Mouse (Mus musculus) MEL (cell line): Measurements from ENCODE around the gene Rps11. TPM values are rescaled to one million over a fixed set of nuclear protein-coding genes. Genes with fewer than 3 reads are reported as not detected.

Source experiments
- DNase-seq: peaks from one replicate; pipeline ENCODE4 v3.0.0; 2011; ENCODE audit warnings: low read depth, low spot score
- H3K27ac ChIP-seq: 2 replicates; pipeline ENCODE4 v1.5.1; 2012; ENCODE audit warnings: low read depth, mild to moderate bottlenecking, control low read depth, low read length, moderate library complexity; ENCODE audit not compliant: control insufficient read depth
- H3K27me3 ChIP-seq, 2 experiments: fragments of 150-350 bp in 1 of 2; sonication (generic) in 1 of 2; 2 replicates each; pipeline ENCODE4 v1.6.1; 2012; ENCODE audit warnings: low read length in 2 of 2, mild to moderate bottlenecking in 2 of 2, improper control_type of control experiment in 1 of 2, moderate library complexity in 1 of 2; ENCODE audit not compliant: insufficient read depth in 2 of 2, control insufficient read depth in 1 of 2
- H3K36me3 ChIP-seq, 2 experiments: 2 replicates each; pipeline ENCODE4 v1.6.1; 2012 to 2014; ENCODE audit warnings: low read length in 2 of 2, improper control_type of control experiment in 1 of 2, inconsistent platforms in 1 of 2, mild to moderate bottlenecking in 1 of 2; ENCODE audit not compliant: insufficient read depth in 2 of 2, control insufficient read depth in 1 of 2
- H3K4me1 ChIP-seq, 2 experiments: fragments of 150-350 bp in 1 of 2; sonication (generic) in 1 of 2; 2 replicates each; pipeline ENCODE4 v1.6.1; 2012; ENCODE audit warnings: low read length in 2 of 2, improper control_type of control experiment in 1 of 2, mild to moderate bottlenecking in 1 of 2; ENCODE audit not compliant: insufficient read depth in 2 of 2, control insufficient read depth in 1 of 2
- H3K4me3 ChIP-seq, 2 experiments: fragments of 150-350 bp in 1 of 2; sonication (generic) in 1 of 2; 2 replicates each; pipeline ENCODE4 v1.5.1; 2012; ENCODE audit warnings: low read depth in 2 of 2, low read length in 2 of 2, mild to moderate bottlenecking in 2 of 2, moderate library complexity in 2 of 2, control low read depth in 1 of 2, improper control_type of control experiment in 1 of 2; ENCODE audit not compliant: control insufficient read depth in 1 of 2, insufficient read depth in 1 of 2
- H3K79me2 ChIP-seq: 2 replicates; pipeline ENCODE4 v1.6.1; 2012; ENCODE audit warnings: mild to moderate bottlenecking, low read length, moderate library complexity; ENCODE audit not compliant: control insufficient read depth, poor library complexity, insufficient read depth
- H3K9ac ChIP-seq: 2 replicates; pipeline ENCODE4 v1.6.1; 2012; ENCODE audit warnings: low read depth, mild to moderate bottlenecking, control low read depth, low read length, moderate library complexity; ENCODE audit not compliant: control insufficient read depth, poor library complexity, severe bottlenecking
- H3K9me3 ChIP-seq: fragments of 150-350 bp; sonication (generic); replicated peaks from 2 replicates; pipeline ENCODE4 v1.6.1; 2012; ENCODE audit warnings: mild to moderate bottlenecking, low read length, improper control_type of control experiment, moderate library complexity; ENCODE audit not compliant: insufficient read depth
- BHLHE40 ChIP-seq: IDR thresholded peaks from 2 replicates; pipeline ENCODE4 v1.6.1; 2012; ENCODE audit warnings: low read depth, mild to moderate bottlenecking, inconsistent platforms, low read length, improper control_type of control experiment, borderline replicate concordance
- CHD1 ChIP-seq: IDR thresholded peaks from 2 replicates; pipeline ENCODE4 v1.6.1; 2012; ENCODE audit warnings: low read depth, mild to moderate bottlenecking, inconsistent platforms, low read length, improper control_type of control experiment
- CHD2 ChIP-seq: IDR thresholded peaks from 2 replicates; pipeline ENCODE4 v1.6.1; 2011; ENCODE audit warnings: low read length, improper control_type of control experiment
- CTCF ChIP-seq, 3 experiments: IDR thresholded peaks in 2 of 3; conservative IDR thresholded peaks in 1 of 3; 2 replicates each; pipeline ENCODE4 v1.5.1; 2011 to 2012; ENCODE audit warnings: low read length in 3 of 3, low read depth in 2 of 3, mild to moderate bottlenecking in 2 of 3, improper control_type of control experiment in 1 of 3, inconsistent platforms in 1 of 3, mixed read lengths in 1 of 3, moderate library complexity in 1 of 3; ENCODE audit not compliant: control insufficient read depth in 1 of 3, insufficient read depth in 1 of 3, poor library complexity in 1 of 3, severe bottlenecking in 1 of 3
- MAX ChIP-seq: IDR thresholded peaks from 2 replicates; pipeline ENCODE4 v1.6.1; 2011; ENCODE audit warnings: low read length, improper control_type of control experiment
- MEF2A ChIP-seq: IDR thresholded peaks from 2 replicates; pipeline ENCODE4 v1.6.1; 2014; ENCODE audit warnings: low read depth, mild to moderate bottlenecking, inconsistent platforms, low read length, improper control_type of control experiment; ENCODE audit not compliant: poor library complexity, insufficient replicate concordance, severe bottlenecking; ENCODE audit errors: extremely low read depth
- MXI1 ChIP-seq: IDR thresholded peaks from 2 replicates; pipeline ENCODE4 v1.6.1; 2011; ENCODE audit warnings: mild to moderate bottlenecking, low read depth, low read length, improper control_type of control experiment
- MYC ChIP-seq: IDR thresholded peaks from 2 replicates; pipeline ENCODE4 v1.6.1; 2011; ENCODE audit warnings: low read depth, mild to moderate bottlenecking, low read length, improper control_type of control experiment, moderate library complexity
- NRF1 ChIP-seq: IDR thresholded peaks from 2 replicates; pipeline ENCODE4 v1.6.1; 2014; ENCODE audit warnings: low read depth, mild to moderate bottlenecking, inconsistent platforms, low read length, improper control_type of control experiment, moderate library complexity; ENCODE audit not compliant: poor library complexity, insufficient read depth, severe bottlenecking
- POLR2AphosphoS2 ChIP-seq: IDR thresholded peaks from 2 replicates; pipeline ENCODE4 v1.6.1; 2011; ENCODE audit warnings: low read length, improper control_type of control experiment
- POLR2AphosphoS5 ChIP-seq: IDR thresholded peaks from 2 replicates; pipeline ENCODE4 v1.6.1; 2012; ENCODE audit warnings: low read depth, borderline replicate concordance, mild to moderate bottlenecking, inconsistent platforms, low read length, moderate library complexity, mixed read lengths
- SIN3A ChIP-seq: IDR thresholded peaks from 2 replicates; pipeline ENCODE4 v1.6.1; 2012; ENCODE audit warnings: low read length, improper control_type of control experiment, inconsistent platforms
- SMC3 ChIP-seq: IDR thresholded peaks from 2 replicates; pipeline ENCODE4 v1.6.1; 2011; ENCODE audit warnings: low read depth, low read length, improper control_type of control experiment
- TBP ChIP-seq: IDR thresholded peaks from 2 replicates; pipeline ENCODE4 v1.8.0; 2011; ENCODE audit warnings: low read depth, low read length, improper control_type of control experiment
- USF2 ChIP-seq, 2 experiments: IDR thresholded peaks; 2 replicates each; pipeline ENCODE4 v1.6.1; 2011 to 2012; ENCODE audit warnings: improper control_type of control experiment in 2 of 2, low read length in 2 of 2, borderline replicate concordance in 1 of 2, inconsistent platforms in 1 of 2, low read depth in 1 of 2, mild to moderate bottlenecking in 1 of 2; ENCODE audit not compliant: insufficient read depth in 1 of 2
- ZKSCAN1 ChIP-seq: IDR thresholded peaks from 2 replicates; pipeline ENCODE4 v1.6.1; 2012; ENCODE audit warnings: low read depth, mild to moderate bottlenecking, inconsistent platforms, low read length, improper control_type of control experiment, moderate library complexity
- ZNF384 ChIP-seq: IDR thresholded peaks from 2 replicates; pipeline ENCODE4 v1.6.1; 2012; ENCODE audit warnings: low read depth, mild to moderate bottlenecking, inconsistent platforms, low read length, improper control_type of control experiment
- polyA plus RNA-seq, 2 experiments: library from polyadenylated mRNA; stranded (reverse) in 1 of 2; unstranded in 1 of 2; fragments of >175 nt in 1 of 2; fragments of >200 nt in 1 of 2; gene quantifications; 2 replicates each; pipeline versions ENCODE4 v1.2.1 to v1.2.4; 2012; ENCODE audit warnings: low replicate concordance in 2 of 2, low read depth in 1 of 2; ENCODE audit not compliant: insufficient read length in 2 of 2, insufficient read depth in 1 of 2, missing spikeins in 1 of 2
- total RNA-seq: library from RNA; depleted of rRNA; stranded (reverse); fragments of 300-350 nt; gene quantifications from 2 replicates; pipeline ENCODE4 v1.2.3, GENCODE M21; 2012

The Rps11 gene
- total and polyA plus RNA-seq, 3 experiments, result 2,708 to 5,434 (median 3,189) TPM

DNA sequence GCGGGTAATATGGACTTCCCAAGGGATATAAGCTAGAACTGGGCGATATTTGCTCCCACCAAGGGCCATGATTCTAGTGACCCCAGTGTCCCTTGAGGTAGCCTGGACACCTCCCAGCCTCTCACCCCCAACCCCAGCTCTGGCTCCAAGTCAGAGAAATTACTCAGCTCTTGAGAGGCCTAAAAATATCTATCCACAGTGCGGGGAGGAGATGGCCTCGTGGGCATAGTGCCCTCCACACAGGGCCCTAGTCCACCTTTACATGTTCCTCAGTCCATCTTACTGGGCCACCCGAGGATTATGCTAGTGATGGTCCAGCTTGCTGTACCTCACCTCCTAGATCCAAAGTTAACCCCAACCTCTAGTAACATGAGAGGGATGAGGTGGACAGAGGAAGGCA lies 40.6 kb upstream of the Rps11 start:
- H3K4me3 ChIP-seq, result no peak overlapping the region
- H3K9ac ChIP-seq, result no peak overlapping the region
- TF ChIP-seq POLR2AphosphoS2 (no peak), SIN3A (no peak), MAX (no peak)

DNA sequence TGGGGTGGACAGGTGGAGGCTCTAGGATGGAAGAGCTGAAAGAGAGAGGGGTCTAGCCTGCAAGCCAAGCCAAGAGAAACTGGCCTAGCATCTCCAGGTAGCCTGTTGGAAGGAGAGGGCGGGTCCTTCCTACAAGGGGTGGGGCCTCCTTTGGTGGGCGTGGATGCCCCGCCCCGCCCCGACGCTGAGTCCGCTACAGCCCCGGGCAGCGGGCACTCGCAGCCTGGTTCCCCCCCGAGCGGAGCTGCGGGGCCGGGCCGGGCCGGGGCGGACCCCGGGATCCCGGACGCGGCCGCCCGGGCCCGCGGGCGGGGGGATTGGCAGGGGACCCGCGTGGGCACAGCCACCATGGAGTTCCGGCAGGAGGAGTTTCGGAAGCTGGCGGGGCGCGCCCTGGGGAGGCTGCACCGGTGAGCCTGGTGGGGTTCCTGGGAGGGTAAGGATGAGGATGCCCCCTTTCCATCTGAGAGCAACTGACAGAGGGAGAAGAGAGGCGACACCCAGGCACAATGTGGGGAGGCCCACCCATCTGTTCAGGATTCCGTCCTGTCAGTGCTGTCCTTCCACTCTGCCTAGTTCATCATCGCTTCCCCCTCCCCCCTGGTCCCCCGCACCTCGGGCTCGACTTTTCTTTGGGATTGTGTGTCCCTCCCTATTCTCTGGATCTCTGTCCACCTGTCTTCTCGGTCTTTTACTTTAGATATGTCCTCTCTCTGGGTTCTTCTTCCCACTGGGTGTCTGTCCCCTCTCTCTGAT lies 39.7 kb upstream of the Rps11 start, which contains the start of gene Slc17a7:
Gene Slc17a7, plus strand, starts transcription at position 215 of the 756 bp plus-strand sequence.
- Histone ChIP-seq H3K9me3 (no peaks in the 10 kb centered on the region), H3K4me3 (peak within 1 kb of the TSS; percentile 30 to 50; a peak in 3 of 4 replicates), H3K36me3 (peaks cover 0 to 4% of the 10 kb centered on the region in 2 experiments; a peak in 1 of 4 replicates), H3K79me2 (no peaks in the 10 kb centered on the region), H3K9ac (peak within 1 kb of the TSS; percentile 60), H3K4me1 (no peaks in the 10 kb centered on the region; a peak in 2 of 4 replicates), H3K27ac (no peak within 1 kb of the TSS), H3K27me3 (peaks cover 4 to 9% of the 10 kb centered on the region in 2 experiments)
- peak; percentile 51 for DNase-seq
- no peak for TF ChIP-seq ZNF384
- TF ChIP-seq ZKSCAN1, result no peak
- TF ChIP-seq MXI1, result no peak
- TF ChIP-seq CHD1, result no peak
- no peak for TF ChIP-seq BHLHE40
- no peak for TF ChIP-seq SMC3
- TF ChIP-seq NRF1, result no peak
- TF ChIP-seq CHD2, result no peak
- no peak for TF ChIP-seq CTCF (IDR thresholded peaks at IDR 0.05 in 2 of 3, conservative IDR thresholded peaks at IDR 0.05 in 1 of 3; ENCODE audit: control insufficient read depth in 1 of 3, insufficient read depth in 1 of 3, low read depth in 2 of 3, low read length in 3 of 3, poor library complexity in 1 of 3, severe bottlenecking in 1 of 3)
- no peak for TF ChIP-seq MEF2A
- TF ChIP-seq SIN3A, result no peak
- TF ChIP-seq MYC, result no peak
- TF ChIP-seq POLR2AphosphoS5, result no peak
- TF ChIP-seq USF2 (IDR thresholded peaks at IDR 0.05; ENCODE audit: borderline replicate concordance in 1 of 2, insufficient read depth in 1 of 2, low read depth in 1 of 2, low read length in 2 of 2), result no peak
- TF ChIP-seq TBP, result no peak

More for the DNA sequence above, 40.6 kb upstream of the Rps11 start:
- Histone ChIP-seq H3K4me1 (no peaks in the 10 kb centered on the region; a peak in 2 of 4 replicates), H3K9me3 (no peaks in the 10 kb centered on the region), H3K79me2 (no peaks in the 10 kb centered on the region), H3K27me3 (peaks cover 4 to 9% of the 10 kb centered on the region in 2 experiments), H3K36me3 (peaks cover 0 to 4% of the 10 kb centered on the region in 2 experiments; a peak in 1 of 4 replicates), H3K27ac (no peak overlapping the region)
- no peak for DNase-seq
